Mouse (Mus musculus) MEL (cell line): ENCODE results near the gene Cenpu.

Experiments
- CTCF ChIP-seq, 3 experiments: IDR thresholded peaks in 2 of 3; conservative IDR thresholded peaks in 1 of 3; 2 replicates each; pipeline ENCODE4 v1.5.1; 2011 to 2012; ENCODE audit warnings: low read length in 3 of 3, low read depth in 2 of 3, mild to moderate bottlenecking in 2 of 3, improper control_type of control experiment in 1 of 3, inconsistent platforms in 1 of 3, mixed read lengths in 1 of 3, moderate library complexity in 1 of 3; ENCODE audit not compliant: control insufficient read depth in 1 of 3, insufficient read depth in 1 of 3, poor library complexity in 1 of 3, severe bottlenecking in 1 of 3
- ELF1 ChIP-seq: IDR thresholded peaks from 2 replicates; pipeline ENCODE4 v1.6.1; 2014; ENCODE audit warnings: low read depth, mild to moderate bottlenecking, inconsistent platforms, low read length, improper control_type of control experiment, moderate library complexity
- GATA1 ChIP-seq: IDR thresholded peaks from 2 replicates; pipeline ENCODE4 v1.6.1; 2011; ENCODE audit warnings: low read depth, low read length, improper control_type of control experiment
- MAZ ChIP-seq: IDR thresholded peaks from 2 replicates; pipeline ENCODE4 v1.6.1; 2012; ENCODE audit warnings: low read depth, mild to moderate bottlenecking, inconsistent platforms, low read length, improper control_type of control experiment
- NELFE ChIP-seq: IDR thresholded peaks from 2 replicates; pipeline ENCODE4 v1.6.1; 2011; ENCODE audit warnings: low read depth, low read length, improper control_type of control experiment
- POLR2A ChIP-seq, 2 experiments: IDR thresholded peaks; 2 replicates each; pipeline ENCODE4 v1.6.1; 2011 to 2012; ENCODE audit warnings: low read length in 2 of 2, mild to moderate bottlenecking in 2 of 2, control low read depth in 1 of 2, improper control_type of control experiment in 1 of 2, low read depth in 1 of 2, moderate library complexity in 1 of 2; ENCODE audit not compliant: control insufficient read depth in 1 of 2, insufficient read depth in 1 of 2, poor library complexity in 1 of 2
- TAL1 ChIP-seq: IDR thresholded peaks from 2 replicates; pipeline ENCODE4 v1.6.1; 2012; ENCODE audit warnings: mild to moderate bottlenecking, inconsistent platforms, low read length, moderate library complexity, mixed read lengths
- USF2 ChIP-seq, 2 experiments: IDR thresholded peaks; 2 replicates each; pipeline ENCODE4 v1.6.1; 2011 to 2012; ENCODE audit warnings: improper control_type of control experiment in 2 of 2, low read length in 2 of 2, borderline replicate concordance in 1 of 2, inconsistent platforms in 1 of 2, low read depth in 1 of 2, mild to moderate bottlenecking in 1 of 2; ENCODE audit not compliant: insufficient read depth in 1 of 2

DNA sequence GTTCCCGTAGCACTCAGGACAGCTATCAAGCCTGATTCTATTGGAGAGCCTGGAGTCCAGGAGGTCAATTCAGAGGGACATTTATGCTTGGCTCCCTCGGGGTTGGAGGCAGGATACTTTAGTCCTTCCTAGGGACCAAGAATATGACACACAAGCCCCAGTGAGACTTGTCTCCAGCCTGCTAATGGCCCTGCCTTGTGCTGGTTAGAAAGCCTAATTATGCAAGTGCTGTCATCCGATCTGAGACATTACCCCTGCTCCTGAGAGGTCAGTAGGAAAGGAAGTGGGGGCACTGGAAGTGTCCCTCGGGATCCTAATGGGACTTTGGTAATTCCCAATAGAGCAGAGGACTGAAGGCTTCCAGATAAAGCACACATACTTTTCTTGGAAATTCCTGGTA, 21.3 kb upstream of the Cenpu start:
- no peak for TF ChIP-seq MAZ
- no peak for TF ChIP-seq CTCF (IDR thresholded peaks at IDR 0.05 in 2 of 3, conservative IDR thresholded peaks at IDR 0.05 in 1 of 3; ENCODE audit: control insufficient read depth in 1 of 3, insufficient read depth in 1 of 3, low read depth in 2 of 3, low read length in 3 of 3, poor library complexity in 1 of 3, severe bottlenecking in 1 of 3)
- no peak for TF ChIP-seq NELFE
- no peak for TF ChIP-seq TAL1
- no peak for TF ChIP-seq ELF1
- no peak for TF ChIP-seq GATA1
- no peak for TF ChIP-seq POLR2A (IDR thresholded peaks at IDR 0.05; ENCODE audit: control insufficient read depth in 1 of 2, insufficient read depth in 1 of 2, low read depth in 1 of 2, low read length in 2 of 2, poor library complexity in 1 of 2)
- TF ChIP-seq USF2 (IDR thresholded peaks at IDR 0.05; ENCODE audit: borderline replicate concordance in 1 of 2, insufficient read depth in 1 of 2, low read depth in 1 of 2, low read length in 2 of 2) = no peak
